Mouse (Mus musculus) kidney, postnatal 25 days (tissue): ENCODE measurements at regions not wholly inside any gene's neighbourhood (a gene's known extent, or its start where the extent isn't known, plus 50 kb on each side); places are given as distances from the start of the nearest gene placed in this dataset.

Source experiments
- DNase-seq, 2 experiments: peaks; one replicate each; pipeline ENCODE4 v3.0.0; 2021; ENCODE audit warnings: mixed read lengths in 2 of 2

GRCm38 (mm10) chr12:91980321-91980720, 131.4 kb upstream of the Sel1l start:
- no peak for DNase-seq

GRCm38 (mm10) chr12:91971045-91971444, 122.1 kb upstream of the Sel1l start:
- DNase-seq = no peak

- DNase-seq = no peak
These were observed 117.0 kb upstream of the Sel1l start for GRCm38 (mm10) chr12:91965937-91966336.

- no peak for DNase-seq
These were observed 114.3 kb upstream of the Sel1l start for GRCm38 (mm10) chr12:91963239-91963638.

GRCm38 (mm10) chr12:91958086-91958485, 109.1 kb upstream of the Sel1l start:
- DNase-seq = no peak

- DNase-seq = no peak
These were observed 107.5 kb upstream of the Sel1l start for GRCm38 (mm10) chr12:91956411-91956810.

- DNase-seq = no peak
These were observed 99.7 kb upstream of the Sel1l start for GRCm38 (mm10) chr12:91948602-91949167.

- DNase-seq = no peak
These were observed 99.0 kb upstream of the Sel1l start for GRCm38 (mm10) chr12:91947998-91948397.

- no peak for DNase-seq
These were observed 97.6 kb upstream of the Sel1l start for GRCm38 (mm10) chr12:91946541-91946940.

- DNase-seq = no peak
These were observed 83.8 kb upstream of the Sel1l start for GRCm38 (mm10) chr12:91932490-91933361.

GRCm38 (mm10) chr12:91931586-91931985, 82.6 kb upstream of the Sel1l start:
- DNase-seq = no peak

GRCm38 (mm10) chr12:91929386-91930054, 80.6 kb upstream of the Sel1l start:
- DNase-seq = no peak

- peak; percentile 28 to 36 for DNase-seq
These were observed 78.6 kb upstream of the Sel1l start for GRCm38 (mm10) chr12:91927576-91927975.

- DNase-seq = no peak
These were observed 66.5 kb upstream of the Sel1l start for GRCm38 (mm10) chr12:91915486-91915885.

- no peak for DNase-seq
These were observed 61.6 kb upstream of the Sel1l start for GRCm38 (mm10) chr12:91910529-91910928.
